Mouse (Mus musculus): ENCODE measurements at regions not wholly inside any gene's neighbourhood (a gene's known extent, or its start where the extent isn't known, plus 50 kb on each side); places are given as distances from the start of the nearest gene placed in this dataset.
"Not testable (repeated sequence)": the region's sequence is repeated elsewhere in the genome, so short reads cannot be mapped to it uniquely, and the experiment has no call there.

DNA sequence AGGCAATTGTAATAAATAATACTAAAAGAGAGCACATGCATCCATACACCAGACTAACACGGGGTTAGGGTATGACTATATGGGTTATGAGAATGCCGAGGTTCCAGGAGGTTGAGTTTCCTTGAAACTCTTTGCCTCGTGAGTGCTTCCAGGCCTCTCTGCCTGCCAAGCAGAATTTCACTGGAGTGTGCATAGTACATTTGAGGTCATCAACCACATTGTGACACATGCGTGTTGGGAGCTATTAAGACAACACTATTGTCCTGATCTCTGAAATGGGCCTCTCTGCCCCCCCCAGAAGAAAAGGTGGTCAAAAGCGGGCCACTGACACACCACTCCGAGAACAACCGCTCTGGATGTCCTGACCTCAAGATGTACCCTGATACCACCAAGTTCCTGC, 655.8 kb downstream of the Hdgfl1 start:
- no peak for ATAC-seq (replicated peaks; ENCODE audit: low FRiP score, low TSS enrichment, poor library complexity, severe bottlenecking)

DNA sequence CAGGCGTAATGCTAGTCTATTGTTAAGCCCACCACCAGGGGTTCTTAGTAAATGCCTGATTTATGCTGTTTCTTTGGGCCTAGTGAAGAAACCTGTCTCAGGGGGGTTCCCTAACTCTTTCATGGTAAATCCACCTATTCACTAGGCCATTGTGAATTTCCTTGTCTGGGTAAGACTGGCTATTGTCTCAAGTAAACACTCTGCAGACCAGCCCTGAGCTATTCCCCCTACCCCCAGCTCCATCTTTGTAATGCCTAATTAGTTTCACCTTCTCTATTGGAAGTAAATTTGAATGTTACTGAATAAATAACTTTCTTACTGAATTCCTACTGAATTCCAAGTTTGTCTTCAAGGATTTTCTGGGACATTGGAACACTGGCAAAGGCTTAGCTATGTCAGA, 656.2 kb downstream of the Hdgfl1 start:
- not testable (repeated sequence) for ATAC-seq (replicated peaks; ENCODE audit: low FRiP score, low TSS enrichment, poor library complexity, severe bottlenecking)

DNA sequence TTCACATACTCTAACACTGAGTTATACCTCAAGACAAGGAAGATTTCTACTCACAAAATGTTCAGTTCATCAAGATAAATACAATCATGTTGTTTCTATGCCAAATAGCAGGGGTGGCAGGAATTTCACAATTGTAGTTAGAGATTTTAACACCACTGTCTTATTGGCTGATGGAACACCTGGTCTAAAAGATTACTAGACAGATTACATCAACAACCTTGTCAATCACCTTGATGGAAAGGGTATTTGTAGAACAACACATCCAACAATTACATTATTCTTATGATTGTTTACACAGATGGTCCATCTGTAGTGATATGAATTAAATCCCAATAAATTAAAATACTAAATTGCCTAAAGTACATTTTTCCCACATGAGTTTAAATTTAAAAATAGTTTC, 657.4 kb downstream of the Hdgfl1 start:
- ATAC-seq (replicated peaks; ENCODE audit: low FRiP score, low TSS enrichment, poor library complexity, severe bottlenecking): no peak

DNA sequence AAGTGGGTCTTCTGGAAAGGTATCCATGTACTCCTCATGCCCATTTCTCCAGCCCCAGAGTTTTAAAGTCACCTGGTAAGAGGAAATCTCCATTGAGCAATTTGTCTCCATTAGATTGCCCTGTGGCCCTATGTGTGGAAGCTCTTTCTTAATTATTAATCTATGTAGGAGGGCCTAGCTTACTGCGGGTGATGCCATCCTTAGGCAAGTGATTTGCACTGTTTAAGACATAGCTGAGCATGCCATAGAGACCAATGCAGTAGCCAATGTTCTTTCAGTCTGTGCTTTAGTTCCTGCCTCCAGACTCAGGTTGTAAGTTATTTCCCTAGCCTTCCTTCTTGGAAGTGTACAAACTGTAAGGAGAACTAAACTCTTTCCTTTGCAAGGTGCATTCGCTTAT, 661.0 kb downstream of the Hdgfl1 start:
- no peak for ATAC-seq (replicated peaks; ENCODE audit: low FRiP score, low TSS enrichment, poor library complexity, severe bottlenecking)

DNA sequence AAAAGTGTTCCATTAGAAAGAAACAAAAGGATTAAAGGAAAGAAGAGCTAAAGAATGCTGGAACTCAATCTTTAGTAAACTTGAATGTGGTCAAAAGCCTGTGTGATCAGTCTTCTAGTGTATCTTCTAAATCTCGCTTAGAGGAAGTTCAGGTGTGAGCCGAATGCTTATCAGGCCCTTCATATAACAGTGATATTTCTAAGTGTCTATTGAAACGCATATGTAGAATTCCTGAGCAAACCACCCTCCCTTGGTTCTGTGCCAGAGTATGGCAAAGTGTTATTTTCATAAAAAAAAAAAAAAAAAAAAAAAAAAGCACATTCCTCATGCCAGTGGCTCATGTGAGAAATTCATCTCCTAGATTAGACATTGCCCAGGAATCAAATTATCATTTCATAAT, 681.2 kb downstream of the Hdgfl1 start:
- ATAC-seq (replicated peaks; ENCODE audit: low FRiP score, low TSS enrichment, poor library complexity, severe bottlenecking): no peak

DNA sequence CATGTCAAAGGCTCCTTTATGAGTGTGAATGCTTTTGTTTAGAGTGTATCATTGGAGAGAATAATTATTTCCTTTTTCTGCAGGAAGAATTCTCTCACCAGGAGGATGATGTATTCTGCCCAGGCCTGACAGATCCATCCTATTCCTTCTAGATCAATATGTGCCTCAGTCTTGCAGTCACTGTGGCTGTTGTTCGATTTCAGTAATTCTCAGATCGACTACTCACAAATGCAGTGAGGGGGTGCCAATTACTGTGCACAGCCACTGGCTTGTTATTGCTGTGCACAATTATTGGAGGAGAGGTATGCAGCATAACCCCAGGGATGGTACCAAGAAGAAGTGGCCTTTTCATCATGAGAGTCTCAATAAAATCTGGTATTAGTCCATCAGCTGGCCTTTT, 689.2 kb downstream of the Hdgfl1 start:
- ATAC-seq (replicated peaks; ENCODE audit: low FRiP score, low TSS enrichment, poor library complexity, severe bottlenecking): no peak

DNA sequence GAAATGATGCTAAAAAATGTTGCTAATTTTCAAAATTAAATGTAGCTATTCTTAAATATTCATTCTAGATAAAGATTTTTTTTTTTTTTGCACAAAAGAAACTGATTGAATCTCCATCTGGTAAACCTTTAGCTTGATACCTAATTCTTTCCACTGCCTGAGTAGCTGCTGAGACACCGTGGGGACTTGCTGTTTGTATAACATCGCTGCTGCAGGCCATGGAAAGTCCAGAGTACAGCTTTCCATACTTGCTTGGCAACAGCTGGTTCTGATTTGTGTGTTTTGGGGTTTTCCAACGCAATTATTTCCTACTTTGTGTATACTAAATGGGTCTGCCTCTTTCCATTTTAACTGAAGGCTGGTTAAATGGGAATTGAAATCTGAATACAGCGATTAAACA, 689.7 kb downstream of the Hdgfl1 start:
- ATAC-seq (replicated peaks; ENCODE audit: low FRiP score, low TSS enrichment, poor library complexity, severe bottlenecking): no peak

DNA sequence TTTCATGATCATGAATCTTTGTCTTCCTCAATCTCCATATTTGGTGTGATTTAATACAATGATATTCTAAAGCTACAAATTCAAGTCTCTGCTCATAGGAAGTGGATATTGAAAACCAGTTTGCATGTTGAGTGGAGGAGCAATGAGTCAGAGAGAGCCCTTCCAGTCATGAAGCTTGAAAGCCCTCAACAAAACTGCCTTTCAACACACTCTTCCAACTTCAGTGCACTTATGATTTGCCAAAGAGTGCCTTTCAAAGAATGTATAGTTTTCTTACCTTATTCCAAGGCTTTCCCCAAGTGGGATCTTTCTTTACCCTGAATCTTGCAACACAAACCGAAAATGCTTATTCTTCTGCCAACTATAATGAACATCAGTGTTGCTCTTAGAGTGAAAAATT, 690.6 kb downstream of the Hdgfl1 start:
- ATAC-seq (replicated peaks; ENCODE audit: low FRiP score, low TSS enrichment, poor library complexity, severe bottlenecking): no peak

DNA sequence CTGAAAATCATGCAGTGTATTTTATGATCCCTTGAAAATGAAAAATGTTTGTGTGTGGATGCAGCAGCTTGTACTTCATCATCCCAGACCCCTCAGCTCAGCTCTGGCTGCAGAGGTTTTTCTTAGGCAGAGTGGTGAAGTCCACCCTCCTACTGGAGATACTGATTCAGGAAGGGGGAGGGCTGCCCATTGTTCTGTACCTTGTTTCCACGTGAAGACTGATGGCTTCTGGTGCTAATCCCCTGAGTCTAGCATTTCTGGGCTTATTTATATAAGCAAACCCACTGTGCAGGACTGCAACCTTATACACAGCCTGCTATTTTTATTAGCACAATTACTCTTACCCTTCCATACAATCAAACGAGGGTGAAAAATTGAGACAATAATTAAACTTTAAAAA, 708.6 kb downstream of the Hdgfl1 start:
- no peak for ATAC-seq (replicated peaks; ENCODE audit: low FRiP score, low TSS enrichment, poor library complexity, severe bottlenecking)

DNA sequence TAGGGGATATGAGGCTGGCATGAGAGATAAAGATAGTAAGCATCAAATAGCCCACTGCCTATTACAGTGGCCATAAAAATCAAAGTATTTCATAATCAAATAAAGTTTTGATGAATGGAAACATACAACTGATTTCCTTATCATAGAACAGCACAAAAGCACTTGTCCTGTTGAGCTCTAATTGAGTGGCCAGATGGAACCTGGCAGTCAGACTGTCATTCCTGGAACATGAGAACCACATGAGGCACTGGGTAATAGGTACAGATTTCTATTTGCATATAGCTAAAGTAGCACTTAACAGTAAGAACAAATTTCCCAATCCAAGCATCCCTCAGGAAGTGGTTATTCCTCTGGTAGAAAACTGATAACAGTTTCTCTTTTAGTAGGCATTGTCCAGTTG, 732.3 kb downstream of the Hdgfl1 start:
- no peak for ATAC-seq (replicated peaks; ENCODE audit: low FRiP score, low TSS enrichment, poor library complexity, severe bottlenecking)

DNA sequence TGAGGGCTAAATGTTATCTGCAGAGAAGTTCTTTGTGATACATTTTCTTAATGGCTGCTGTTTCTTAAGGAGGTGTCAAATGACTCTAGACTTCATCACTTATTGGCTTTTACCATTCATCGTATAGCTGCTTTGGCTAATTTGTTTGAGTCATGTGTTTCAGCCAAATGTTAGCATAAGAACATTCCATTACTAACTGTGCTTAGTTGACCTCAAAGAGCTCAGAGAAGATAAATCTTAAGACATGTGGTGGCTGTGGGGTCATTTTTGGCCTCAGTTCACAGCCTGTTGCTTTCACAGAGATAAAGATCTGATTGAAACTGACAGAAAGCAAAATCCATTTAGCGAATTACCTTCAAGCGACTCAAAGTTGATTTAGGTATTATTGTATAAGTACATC, 743.6 kb downstream of the Hdgfl1 start:
- no peak for ATAC-seq (replicated peaks; ENCODE audit: low FRiP score, low TSS enrichment, poor library complexity, severe bottlenecking)

DNA sequence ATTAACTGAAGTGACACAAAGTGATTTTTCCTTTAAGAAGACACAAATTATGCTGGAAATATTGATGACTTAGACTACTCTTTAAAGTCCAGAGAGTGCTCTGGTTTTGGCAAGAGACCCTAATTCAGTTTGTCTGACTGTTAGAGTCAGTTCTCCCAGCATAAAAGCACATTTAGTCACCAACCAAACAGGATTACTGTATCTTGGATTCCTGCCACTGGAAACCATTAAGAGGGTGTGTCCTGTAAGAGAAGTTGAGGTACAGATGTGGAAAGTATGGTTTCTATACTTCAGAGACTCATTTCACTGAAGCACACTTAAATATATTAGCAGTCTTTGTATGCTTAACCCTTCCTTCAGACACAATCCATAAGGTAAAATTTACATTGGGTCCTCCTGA, 745.3 kb downstream of the Hdgfl1 start:
- no peak for ATAC-seq (replicated peaks; ENCODE audit: low FRiP score, low TSS enrichment, poor library complexity, severe bottlenecking)

DNA sequence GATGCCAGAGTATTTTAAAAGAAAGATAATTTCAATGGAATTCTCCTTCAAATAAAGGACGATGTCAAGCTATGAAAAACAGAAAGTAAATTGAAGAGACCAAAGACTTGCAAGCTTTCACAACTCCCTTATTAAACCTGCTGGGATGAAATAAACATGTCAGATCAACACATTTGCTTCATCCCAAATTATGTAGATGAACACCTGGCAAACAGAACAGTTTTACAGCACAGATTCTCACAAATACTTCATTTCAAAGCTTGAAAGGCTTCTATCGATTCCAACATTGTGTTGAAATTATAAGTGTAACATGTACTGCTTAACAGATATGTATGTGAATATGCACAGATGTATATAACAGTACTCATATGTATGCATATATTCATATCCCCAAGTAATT, 749.5 kb downstream of the Hdgfl1 start:
- no peak for ATAC-seq (replicated peaks; ENCODE audit: low FRiP score, low TSS enrichment, poor library complexity, severe bottlenecking)

DNA sequence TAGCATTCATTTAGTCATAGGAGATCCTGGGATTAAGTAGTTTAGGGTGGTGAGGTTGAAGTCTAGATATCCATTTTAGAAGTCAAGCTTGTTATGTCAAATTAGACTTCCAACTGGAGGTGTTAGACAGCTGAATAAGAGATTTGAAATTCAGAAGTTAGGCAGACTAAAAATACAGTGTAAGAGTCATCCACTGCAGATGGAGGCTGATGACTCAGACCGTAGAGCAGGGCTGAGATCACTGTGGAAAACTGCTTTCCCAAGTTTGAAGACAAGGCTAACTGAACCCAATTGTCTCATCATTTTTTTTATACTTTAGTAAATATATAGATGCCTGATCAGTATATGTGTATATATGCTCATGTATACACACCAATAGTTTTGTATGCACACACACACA, 738.8 kb upstream of the Nrsn1 start:
- no peak for ATAC-seq (replicated peaks; ENCODE audit: low FRiP score, low TSS enrichment, poor library complexity, severe bottlenecking)

DNA sequence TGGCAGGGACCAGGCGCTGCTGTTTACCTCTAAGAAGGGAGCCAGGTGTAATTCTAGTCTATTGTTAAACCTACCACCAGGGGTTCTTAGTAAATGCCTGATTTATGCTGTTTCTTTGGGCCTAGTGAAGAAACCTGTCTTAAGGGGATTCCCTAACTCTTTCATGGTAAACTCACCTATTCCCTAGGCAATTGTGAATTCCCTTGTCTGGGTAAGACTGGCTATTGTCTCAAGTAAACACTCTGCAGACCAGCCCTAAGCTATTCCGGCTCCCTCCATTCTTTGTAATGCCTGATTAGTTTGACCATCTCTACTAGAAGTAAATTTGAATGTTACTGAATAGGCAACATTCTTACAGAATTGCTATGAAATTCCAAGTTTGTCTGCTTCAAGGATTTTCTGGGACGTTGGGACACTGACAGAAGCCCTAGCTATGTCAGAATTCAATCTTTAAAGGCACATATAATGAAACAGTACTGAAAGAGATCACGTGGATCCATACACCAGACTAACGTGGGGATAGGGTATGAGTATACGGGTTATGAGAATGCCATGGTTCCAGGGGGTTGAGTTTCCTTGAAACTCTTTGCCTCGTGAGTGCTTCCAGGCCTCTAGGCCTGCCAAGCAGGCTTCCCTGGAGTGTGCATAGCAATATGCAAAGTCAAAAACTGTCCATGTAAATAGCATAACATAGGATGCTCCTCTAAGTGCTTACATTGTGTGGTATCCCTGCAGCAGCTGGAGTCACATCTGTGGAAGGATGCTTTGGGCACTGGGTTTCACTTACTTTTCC, 734.7 kb upstream of the Nrsn1 start:
- no peak for ATAC-seq (replicated peaks; ENCODE audit: low FRiP score, low TSS enrichment, poor library complexity, severe bottlenecking)

DNA sequence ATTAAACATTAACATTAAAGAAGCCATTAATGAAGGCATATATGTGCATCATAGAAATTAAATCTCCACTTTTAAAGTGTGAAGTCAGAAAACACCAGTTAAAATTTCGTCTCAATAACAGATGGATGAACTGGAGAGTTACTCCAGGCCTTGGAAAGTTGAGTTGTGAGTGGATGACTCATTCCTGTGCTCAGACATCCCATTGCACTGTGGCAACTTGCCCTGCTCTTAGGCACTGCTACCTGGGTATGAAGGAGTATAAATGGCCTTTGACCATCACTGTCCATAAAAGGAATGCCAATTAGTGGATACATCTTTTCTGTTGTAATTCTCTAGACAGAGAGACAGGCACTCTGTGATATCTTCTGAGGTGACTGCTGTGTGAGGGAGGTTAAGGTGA, 723.2 kb upstream of the Nrsn1 start:
- no peak for ATAC-seq (replicated peaks; ENCODE audit: low FRiP score, low TSS enrichment, poor library complexity, severe bottlenecking)

DNA sequence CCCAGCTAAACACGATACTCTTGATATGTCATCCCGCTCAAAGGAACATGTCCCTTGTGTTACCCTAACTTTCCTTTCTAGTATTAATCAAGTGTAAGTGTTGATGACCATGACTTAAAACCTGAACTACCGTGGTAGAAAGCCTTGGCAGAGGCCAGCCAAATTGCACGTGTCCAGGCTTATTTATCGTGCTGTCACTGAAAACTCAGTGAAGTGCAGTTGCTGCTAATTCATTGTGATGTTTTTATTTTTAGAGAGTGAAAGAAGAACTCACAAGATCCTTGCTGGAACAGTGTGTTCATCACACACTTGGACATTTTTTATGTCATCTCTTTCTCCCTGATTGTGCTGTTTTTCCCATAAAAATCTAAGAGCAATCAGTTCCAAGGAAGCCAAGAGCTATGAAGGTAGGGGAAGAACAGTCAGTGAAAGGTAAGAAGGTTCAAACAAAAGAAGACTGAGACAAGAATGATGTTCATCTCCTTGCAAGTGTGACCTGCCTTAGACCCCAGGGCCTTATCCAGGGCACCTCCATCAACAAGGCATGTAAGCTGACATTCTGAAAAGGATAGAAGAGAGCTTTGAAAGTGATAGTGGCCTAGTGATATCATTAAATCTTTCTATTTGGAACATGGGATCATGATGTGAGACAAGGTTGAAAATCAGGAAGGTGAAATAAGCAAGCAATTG, 718.9 kb upstream of the Nrsn1 start:
- ATAC-seq (replicated peaks; ENCODE audit: low FRiP score, low TSS enrichment, poor library complexity, severe bottlenecking): no peak

DNA sequence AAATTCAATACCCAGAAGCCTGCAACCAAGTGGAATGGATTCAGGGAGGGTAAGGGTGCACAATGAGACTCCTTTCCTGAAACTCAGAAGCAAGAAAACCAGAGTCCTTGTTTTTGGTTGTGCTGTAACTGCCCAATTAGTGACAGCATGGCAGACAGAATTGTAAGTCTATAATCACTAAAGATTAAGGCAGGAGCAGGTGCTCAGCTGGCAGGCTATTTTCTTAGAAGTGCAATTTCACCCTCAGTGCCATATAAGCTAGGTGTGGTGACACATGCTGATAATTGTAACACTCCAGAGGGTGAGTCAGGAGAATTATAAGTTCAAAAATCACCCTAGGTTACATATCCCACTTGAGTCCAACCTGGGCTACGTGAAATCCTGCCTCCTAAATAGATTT, 714.2 kb upstream of the Nrsn1 start:
- ATAC-seq (replicated peaks; ENCODE audit: low FRiP score, low TSS enrichment, poor library complexity, severe bottlenecking): no peak

DNA sequence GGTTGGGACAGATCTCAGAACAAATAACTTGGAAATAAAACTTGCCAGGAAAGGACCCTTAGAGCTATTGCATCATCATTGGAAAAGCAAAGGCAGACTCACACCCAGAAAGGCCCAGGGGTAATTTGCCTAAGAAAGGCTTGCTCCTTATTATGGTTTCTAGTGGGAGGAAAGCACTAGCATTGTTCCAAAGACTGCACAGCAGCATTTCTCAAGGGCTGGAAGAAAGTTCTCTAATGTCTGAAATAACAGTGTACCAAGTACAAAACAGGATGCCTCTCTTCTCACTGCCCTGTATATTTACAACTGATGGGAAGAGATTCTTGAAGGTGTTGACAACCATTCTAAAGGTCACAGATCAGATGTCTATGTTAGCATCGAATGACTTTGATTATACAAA, 713.4 kb upstream of the Nrsn1 start:
- ATAC-seq (replicated peaks; ENCODE audit: low FRiP score, low TSS enrichment, poor library complexity, severe bottlenecking): no peak

DNA sequence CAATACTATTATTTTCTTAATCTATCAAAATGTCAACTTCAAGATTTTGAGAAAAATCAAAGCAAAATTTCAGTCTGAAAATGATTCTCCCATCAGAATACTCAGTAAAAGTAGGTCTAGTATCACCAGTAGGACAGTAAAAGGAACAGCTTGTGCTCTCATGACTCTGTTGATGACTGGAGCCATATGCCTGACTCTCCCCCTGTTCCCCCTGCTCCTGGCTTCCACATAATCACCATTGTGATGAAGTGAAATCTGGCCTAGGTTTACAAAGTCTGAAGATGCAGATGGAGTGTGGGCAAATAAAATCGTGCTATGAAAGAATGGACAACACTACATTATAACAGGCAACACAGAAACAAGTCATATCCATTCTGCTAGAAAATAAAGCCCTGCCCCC, 708.3 kb upstream of the Nrsn1 start:
- no peak for ATAC-seq (replicated peaks; ENCODE audit: low FRiP score, low TSS enrichment, poor library complexity, severe bottlenecking)

DNA sequence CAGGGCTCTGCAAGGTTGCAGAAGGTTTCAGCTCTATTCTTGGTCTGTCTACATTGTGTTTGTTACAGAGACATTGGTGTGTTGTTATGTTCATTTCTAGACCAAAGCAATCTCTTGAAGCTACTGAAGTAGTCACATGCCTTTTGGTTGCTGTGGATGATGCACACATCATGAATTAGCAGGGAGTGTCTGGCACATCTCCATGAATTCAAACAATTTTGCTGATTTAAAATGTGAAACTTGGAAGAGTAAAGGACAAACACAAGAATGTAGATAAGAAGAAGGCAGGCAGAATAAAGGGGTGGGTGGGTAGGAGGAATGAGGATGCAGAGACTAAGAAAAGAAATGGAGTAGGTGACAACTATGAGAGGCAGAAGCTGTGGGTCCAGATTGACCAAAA, 688.3 kb upstream of the Nrsn1 start:
- ATAC-seq (replicated peaks; ENCODE audit: low FRiP score, low TSS enrichment, poor library complexity, severe bottlenecking): no peak

DNA sequence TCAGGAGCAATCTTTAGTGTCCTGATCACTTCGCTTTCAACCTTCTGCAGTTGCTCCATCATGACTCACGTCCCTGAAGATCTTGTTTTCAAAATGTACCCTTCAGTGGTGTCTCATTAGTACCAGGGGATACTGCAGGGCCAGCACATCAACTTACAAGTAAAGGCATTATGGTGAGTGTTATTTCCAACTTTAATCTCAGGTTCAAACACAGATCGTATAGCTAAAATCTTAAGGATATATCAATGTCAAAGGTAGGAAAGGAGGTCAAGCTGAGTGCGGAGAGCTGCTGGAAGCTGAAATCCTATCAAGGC, 687.8 kb upstream of the Nrsn1 start:
- no peak for ATAC-seq (replicated peaks; ENCODE audit: low FRiP score, low TSS enrichment, poor library complexity, severe bottlenecking)

Measured in megakaryocyte-erythroid progenitor cell, adult 5-6 weeks (primary cell).